Mouse (Mus musculus) MEL (cell line): Measurements from ENCODE around the gene Kcnip1. TPM values are rescaled to one million over a fixed set of nuclear protein-coding genes. Genes with fewer than 3 reads are reported as not detected.

ENCODE experiments used
- DNase-seq: peaks from one replicate; pipeline ENCODE4 v3.0.0; 2011; ENCODE audit warnings: low read depth, low spot score
- H3K27ac ChIP-seq: 2 replicates; pipeline ENCODE4 v1.5.1; 2012; ENCODE audit warnings: low read depth, mild to moderate bottlenecking, control low read depth, low read length, moderate library complexity; ENCODE audit not compliant: control insufficient read depth
- H3K27me3 ChIP-seq, 2 experiments: fragments of 150-350 bp in 1 of 2; sonication (generic) in 1 of 2; 2 replicates each; pipeline ENCODE4 v1.6.1; 2012; ENCODE audit warnings: low read length in 2 of 2, mild to moderate bottlenecking in 2 of 2, improper control_type of control experiment in 1 of 2, moderate library complexity in 1 of 2; ENCODE audit not compliant: insufficient read depth in 2 of 2, control insufficient read depth in 1 of 2
- H3K36me3 ChIP-seq, 2 experiments: 2 replicates each; pipeline ENCODE4 v1.6.1; 2012 to 2014; ENCODE audit warnings: low read length in 2 of 2, improper control_type of control experiment in 1 of 2, inconsistent platforms in 1 of 2, mild to moderate bottlenecking in 1 of 2; ENCODE audit not compliant: insufficient read depth in 2 of 2, control insufficient read depth in 1 of 2
- H3K4me1 ChIP-seq, 2 experiments: fragments of 150-350 bp in 1 of 2; sonication (generic) in 1 of 2; 2 replicates each; pipeline ENCODE4 v1.6.1; 2012; ENCODE audit warnings: low read length in 2 of 2, improper control_type of control experiment in 1 of 2, mild to moderate bottlenecking in 1 of 2; ENCODE audit not compliant: insufficient read depth in 2 of 2, control insufficient read depth in 1 of 2
- H3K4me3 ChIP-seq, 2 experiments: fragments of 150-350 bp in 1 of 2; sonication (generic) in 1 of 2; 2 replicates each; pipeline ENCODE4 v1.5.1; 2012; ENCODE audit warnings: low read depth in 2 of 2, low read length in 2 of 2, mild to moderate bottlenecking in 2 of 2, moderate library complexity in 2 of 2, control low read depth in 1 of 2, improper control_type of control experiment in 1 of 2; ENCODE audit not compliant: control insufficient read depth in 1 of 2, insufficient read depth in 1 of 2
- H3K79me2 ChIP-seq: 2 replicates; pipeline ENCODE4 v1.6.1; 2012; ENCODE audit warnings: mild to moderate bottlenecking, low read length, moderate library complexity; ENCODE audit not compliant: control insufficient read depth, poor library complexity, insufficient read depth
- H3K9ac ChIP-seq: 2 replicates; pipeline ENCODE4 v1.6.1; 2012; ENCODE audit warnings: low read depth, mild to moderate bottlenecking, control low read depth, low read length, moderate library complexity; ENCODE audit not compliant: control insufficient read depth, poor library complexity, severe bottlenecking
- H3K9me3 ChIP-seq: fragments of 150-350 bp; sonication (generic); replicated peaks from 2 replicates; pipeline ENCODE4 v1.6.1; 2012; ENCODE audit warnings: mild to moderate bottlenecking, low read length, improper control_type of control experiment, moderate library complexity; ENCODE audit not compliant: insufficient read depth
- BHLHE40 ChIP-seq: IDR thresholded peaks from 2 replicates; pipeline ENCODE4 v1.6.1; 2012; ENCODE audit warnings: low read depth, mild to moderate bottlenecking, inconsistent platforms, low read length, improper control_type of control experiment, borderline replicate concordance
- CHD1 ChIP-seq: IDR thresholded peaks from 2 replicates; pipeline ENCODE4 v1.6.1; 2012; ENCODE audit warnings: low read depth, mild to moderate bottlenecking, inconsistent platforms, low read length, improper control_type of control experiment
- CTCF ChIP-seq, 3 experiments: IDR thresholded peaks in 2 of 3; conservative IDR thresholded peaks in 1 of 3; 2 replicates each; pipeline ENCODE4 v1.5.1; 2011 to 2012; ENCODE audit warnings: low read length in 3 of 3, low read depth in 2 of 3, mild to moderate bottlenecking in 2 of 3, improper control_type of control experiment in 1 of 3, inconsistent platforms in 1 of 3, mixed read lengths in 1 of 3, moderate library complexity in 1 of 3; ENCODE audit not compliant: control insufficient read depth in 1 of 3, insufficient read depth in 1 of 3, poor library complexity in 1 of 3, severe bottlenecking in 1 of 3
- E2F4 ChIP-seq: IDR thresholded peaks from 2 replicates; pipeline ENCODE4 v1.6.1; 2011; ENCODE audit warnings: low read depth, low read length, improper control_type of control experiment, borderline replicate concordance
- ELF1 ChIP-seq: IDR thresholded peaks from 2 replicates; pipeline ENCODE4 v1.6.1; 2014; ENCODE audit warnings: low read depth, mild to moderate bottlenecking, inconsistent platforms, low read length, improper control_type of control experiment, moderate library complexity
- EP300 ChIP-seq, 2 experiments: IDR thresholded peaks; 2 replicates each; pipeline ENCODE4 v1.6.1; 2011; ENCODE audit warnings: improper control_type of control experiment in 2 of 2, low read length in 2 of 2, low read depth in 1 of 2, mild to moderate bottlenecking in 1 of 2
- ETS1 ChIP-seq: IDR thresholded peaks from 2 replicates; pipeline ENCODE4 v1.6.1; 2012; ENCODE audit warnings: low read depth, mild to moderate bottlenecking, inconsistent platforms, low read length, improper control_type of control experiment, moderate library complexity
- GATA1 ChIP-seq: IDR thresholded peaks from 2 replicates; pipeline ENCODE4 v1.6.1; 2011; ENCODE audit warnings: low read depth, low read length, improper control_type of control experiment
- JUND ChIP-seq: IDR thresholded peaks from 2 replicates; pipeline ENCODE4 v1.6.1; 2011; ENCODE audit warnings: low read depth, mild to moderate bottlenecking, improper control_type of control experiment, low read length
- KAT2A ChIP-seq: conservative IDR thresholded peaks from 2 replicates; pipeline ENCODE4 v1.6.1; 2012; ENCODE audit warnings: low read depth, low read length, improper control_type of control experiment, inconsistent platforms
- MEF2A ChIP-seq: IDR thresholded peaks from 2 replicates; pipeline ENCODE4 v1.6.1; 2014; ENCODE audit warnings: low read depth, mild to moderate bottlenecking, inconsistent platforms, low read length, improper control_type of control experiment; ENCODE audit not compliant: poor library complexity, insufficient replicate concordance, severe bottlenecking; ENCODE audit errors: extremely low read depth
- MXI1 ChIP-seq: IDR thresholded peaks from 2 replicates; pipeline ENCODE4 v1.6.1; 2011; ENCODE audit warnings: mild to moderate bottlenecking, low read depth, low read length, improper control_type of control experiment
- MYB ChIP-seq: IDR thresholded peaks from 2 replicates; pipeline ENCODE4 v1.6.1; 2011; ENCODE audit warnings: mild to moderate bottlenecking, low read depth, low read length, improper control_type of control experiment
- NELFE ChIP-seq: IDR thresholded peaks from 2 replicates; pipeline ENCODE4 v1.6.1; 2011; ENCODE audit warnings: low read depth, low read length, improper control_type of control experiment
- NRF1 ChIP-seq: IDR thresholded peaks from 2 replicates; pipeline ENCODE4 v1.6.1; 2014; ENCODE audit warnings: low read depth, mild to moderate bottlenecking, inconsistent platforms, low read length, improper control_type of control experiment, moderate library complexity; ENCODE audit not compliant: poor library complexity, insufficient read depth, severe bottlenecking
- RAD21 ChIP-seq: IDR thresholded peaks from 2 replicates; pipeline ENCODE4 v1.6.1; 2011; ENCODE audit warnings: mild to moderate bottlenecking, low read depth, low read length, improper control_type of control experiment
- RCOR1 ChIP-seq: IDR thresholded peaks from 2 replicates; pipeline ENCODE4 v1.6.1; 2012; ENCODE audit warnings: low read depth, mild to moderate bottlenecking, inconsistent platforms, low read length, improper control_type of control experiment
- SMC3 ChIP-seq: IDR thresholded peaks from 2 replicates; pipeline ENCODE4 v1.6.1; 2011; ENCODE audit warnings: low read depth, low read length, improper control_type of control experiment
- TAL1 ChIP-seq: IDR thresholded peaks from 2 replicates; pipeline ENCODE4 v1.6.1; 2012; ENCODE audit warnings: mild to moderate bottlenecking, inconsistent platforms, low read length, moderate library complexity, mixed read lengths
- TBP ChIP-seq: IDR thresholded peaks from 2 replicates; pipeline ENCODE4 v1.8.0; 2011; ENCODE audit warnings: low read depth, low read length, improper control_type of control experiment
- TCF12 ChIP-seq: IDR thresholded peaks from 2 replicates; pipeline ENCODE4 v1.6.1; 2014; ENCODE audit warnings: low read depth, mild to moderate bottlenecking, inconsistent platforms, low read length, improper control_type of control experiment, moderate library complexity
- UBTF ChIP-seq: IDR thresholded peaks from 2 replicates; pipeline ENCODE4 v1.6.1; 2012; ENCODE audit warnings: low read depth, mild to moderate bottlenecking, inconsistent platforms, low read length, improper control_type of control experiment, moderate library complexity, borderline replicate concordance; ENCODE audit not compliant: insufficient read depth
- ZC3H11A ChIP-seq: IDR thresholded peaks from 2 replicates; pipeline ENCODE4 v1.6.1; 2012; ENCODE audit warnings: low read depth, mild to moderate bottlenecking, inconsistent platforms, low read length, improper control_type of control experiment
- ZMIZ1 ChIP-seq: IDR thresholded peaks from 2 replicates; pipeline ENCODE4 v1.6.1; 2012; ENCODE audit warnings: low read depth, mild to moderate bottlenecking, inconsistent platforms, low read length, improper control_type of control experiment, moderate library complexity
- polyA plus RNA-seq, 2 experiments: library from polyadenylated mRNA; stranded (reverse) in 1 of 2; unstranded in 1 of 2; fragments of >175 nt in 1 of 2; fragments of >200 nt in 1 of 2; gene quantifications; 2 replicates each; pipeline versions ENCODE4 v1.2.1 to v1.2.4; 2012; ENCODE audit warnings: low replicate concordance in 2 of 2, low read depth in 1 of 2; ENCODE audit not compliant: insufficient read length in 2 of 2, insufficient read depth in 1 of 2, missing spikeins in 1 of 2
- total RNA-seq: library from RNA; depleted of rRNA; stranded (reverse); fragments of 300-350 nt; gene quantifications from 2 replicates; pipeline ENCODE4 v1.2.3, GENCODE M21; 2012

The Kcnip1 gene
- total and polyA plus RNA-seq, 3 experiments = 0.04 to 0.06 TPM; not detected in 1

DNA sequence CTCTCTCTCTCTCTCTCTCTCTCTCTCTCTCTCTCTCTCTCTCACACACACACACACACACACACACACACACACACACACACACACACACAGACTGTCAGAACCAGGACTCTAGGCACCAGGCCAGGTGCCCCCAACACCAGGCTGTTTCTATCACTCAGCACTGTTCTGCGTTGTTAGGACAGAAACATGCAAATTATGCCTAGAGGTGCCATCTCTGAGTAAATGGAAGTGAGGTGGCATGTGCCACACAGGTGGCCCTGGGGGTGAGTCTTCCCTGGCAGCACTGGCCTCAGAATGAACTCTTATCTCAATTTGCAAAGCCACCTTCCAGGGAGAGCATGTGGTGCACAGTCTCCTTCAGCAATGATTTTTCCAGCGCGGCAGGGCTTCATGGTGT is 176.9 kb downstream of the Kcnip1 start:
- Histone ChIP-seq H3K36me3 (no peaks in the 10 kb centered on the region), H3K27me3 (peaks cover 7 to 15% of the 10 kb centered on the region in 2 experiments), H3K9ac (no peak overlapping the region), H3K4me3 (no peak overlapping the region), H3K79me2 (no peaks in the 10 kb centered on the region), H3K4me1 (no peaks in the 10 kb centered on the region), H3K9me3 (no peaks in the 10 kb centered on the region), H3K27ac (no peak overlapping the region)
- DNase-seq = no peak
- TF ChIP-seq MXI1 (no peak), BHLHE40 (no peak), RAD21 (no peak), ZC3H11A (no peak), TAL1 (no peak), JUND (no peak), MYB (no peak), TCF12 (no peak), GATA1 (no peak), UBTF (no peak), SMC3 (no peak), CHD1 (no peak)

DNA sequence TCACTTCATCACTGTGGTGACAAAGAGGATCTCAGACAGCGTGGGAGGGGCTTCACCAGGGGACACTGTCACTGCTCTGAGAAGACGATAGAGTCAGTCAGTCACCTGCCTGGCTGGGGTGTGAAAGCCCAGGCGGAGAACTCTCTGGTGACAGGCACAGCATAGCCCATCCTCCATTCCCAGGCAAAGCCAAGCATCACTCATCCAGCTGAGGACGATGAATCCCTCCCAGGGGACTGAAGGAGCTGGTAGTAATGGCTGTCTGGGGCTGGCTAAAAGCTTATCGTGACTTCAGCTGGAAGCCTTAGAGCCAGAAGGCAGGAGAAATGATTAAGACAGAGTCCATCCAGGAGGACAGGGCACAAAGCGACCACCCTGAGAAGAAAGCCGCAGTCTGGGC is 182.8 kb downstream of the Kcnip1 start:
- no peaks in the 10 kb centered on the region for H3K79me2 ChIP-seq
- no peak for DNase-seq
- H3K27ac ChIP-seq = no peak overlapping the region
- TF ChIP-seq ETS1 = no peak
- TF ChIP-seq CTCF (IDR thresholded peaks at IDR 0.05 in 2 of 3, conservative IDR thresholded peaks at IDR 0.05 in 1 of 3; ENCODE audit: control insufficient read depth in 1 of 3, insufficient read depth in 1 of 3, low read depth in 2 of 3, low read length in 3 of 3, poor library complexity in 1 of 3, severe bottlenecking in 1 of 3) = no peak
- TF ChIP-seq GATA1 = no peak
- no peak for TF ChIP-seq MXI1
- TF ChIP-seq NELFE = no peak
- no peak for TF ChIP-seq EP300 (IDR thresholded peaks at IDR 0.05; ENCODE audit: low read depth in 1 of 2, low read length in 2 of 2)
- TF ChIP-seq E2F4 = no peak
- TF ChIP-seq RCOR1 = no peak
- TF ChIP-seq NRF1 = no peak
- TF ChIP-seq BHLHE40 = no peak
- TF ChIP-seq JUND = no peak
- TF ChIP-seq ZMIZ1 = no peak
- TF ChIP-seq TBP = no peak
- no peak for TF ChIP-seq MEF2A
- no peak for TF ChIP-seq ELF1
- TF ChIP-seq KAT2A = no peak
- no peak overlapping the region for H3K9ac ChIP-seq
- no peaks in the 10 kb centered on the region for H3K9me3 ChIP-seq
- H3K27me3 ChIP-seq = peaks cover 14 to 16% of the 10 kb centered on the region in 2 experiments
- H3K4me3 ChIP-seq = no peak overlapping the region
- H3K4me1 ChIP-seq = no peaks in the 10 kb centered on the region
- H3K36me3 ChIP-seq = no peaks in the 10 kb centered on the region
